Mouse (Mus musculus) embryonic stem cell, embryonic (primary cell): ENCODE results near the gene Cirbp.

Source experiments
- CTCF ChIA-PET, 4 experiments: fragments of 300-600 bp in 2 of 4; fragments of 350-600 bp in 2 of 4; sonication (Branson Sonifier 250); formaldehyde crosslinking; loops; one replicate each; lab custom pipeline; 2022; ENCODE audit warnings: inconsistent platforms in 2 of 4; lab: Charles Lee
- POLR2A ChIA-PET, 4 experiments: fragments of 300-600 bp in 2 of 4; fragments of 350-600 bp in 2 of 4; sonication (Branson Sonifier 250); formaldehyde crosslinking; loops; one replicate each; lab custom pipeline; 2022; ENCODE audit warnings: antibody characterized with exemption in 4 of 4, inconsistent platforms in 1 of 4; lab: Charles Lee

The Cirbp gene

DNA sequence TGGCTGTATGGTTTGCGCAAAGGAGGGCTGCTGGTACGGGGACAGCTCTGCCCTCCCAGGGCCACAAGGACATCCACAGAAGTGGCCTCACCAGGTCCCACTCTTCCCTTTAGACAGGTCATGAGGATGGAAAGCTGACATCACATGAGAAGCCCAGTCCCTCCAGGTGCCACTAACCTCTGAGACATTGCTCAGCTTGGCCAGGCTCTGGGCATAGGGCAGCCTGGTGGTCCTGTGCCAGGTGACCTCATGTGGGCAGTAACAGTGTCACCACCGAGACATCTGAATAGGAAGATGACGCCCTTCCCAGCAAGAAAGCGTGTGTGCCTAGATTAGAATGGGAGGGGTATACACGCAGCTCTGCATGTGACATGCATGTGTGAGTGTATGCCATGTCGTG lies 16.8 kb downstream of the Cirbp start:
- ChIA-PET POLR2A (interaction anchor here in 3 of 4 experiments (0.5 to 5.3 kb wide), 10 partner anchors 11 to 147 kb away, joined by 3 to 36 read pairs (median 4); partner anchors contain the start of genes 1600002K03Rik (in 1 of the 3), Pcsk4 (in 1 of the 3) and Reep6 (in 1 of the 3)), CTCF (interaction anchor here in 2 of 4 experiments (0.5 to 1.2 kb wide), 4 partner anchors 9 to 62 kb away, joined by 3 to 4 read pairs (median 3); no protein-coding TSS in a partner anchor)

DNA sequence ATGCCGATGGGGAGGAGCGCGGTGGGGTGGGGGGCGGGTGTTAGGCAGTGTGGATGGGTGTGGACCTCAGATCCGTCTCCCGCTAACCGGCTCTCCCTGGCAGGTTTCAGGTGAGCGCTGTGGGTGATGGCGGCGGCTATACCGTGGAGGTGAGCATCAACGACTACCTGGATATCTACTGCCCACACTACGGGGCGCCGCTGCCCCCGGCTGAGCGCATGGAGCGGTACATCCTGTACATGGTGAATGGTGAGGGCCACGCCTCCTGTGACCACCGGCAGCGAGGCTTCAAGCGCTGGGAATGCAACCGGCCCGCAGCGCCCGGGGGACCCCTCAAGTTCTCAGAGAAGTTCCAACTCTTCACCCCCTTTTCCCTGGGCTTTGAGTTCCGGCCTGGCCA lies 20.9 kb downstream of the Cirbp start:
- CTCF ChIA-PET = interaction anchor here in 2 of 4 experiments (0.6 to 1.3 kb wide), 3 partner anchors 11 to 58 kb away, joined by 4 to 16 read pairs (median 5); no protein-coding TSS in a partner anchor

DNA sequence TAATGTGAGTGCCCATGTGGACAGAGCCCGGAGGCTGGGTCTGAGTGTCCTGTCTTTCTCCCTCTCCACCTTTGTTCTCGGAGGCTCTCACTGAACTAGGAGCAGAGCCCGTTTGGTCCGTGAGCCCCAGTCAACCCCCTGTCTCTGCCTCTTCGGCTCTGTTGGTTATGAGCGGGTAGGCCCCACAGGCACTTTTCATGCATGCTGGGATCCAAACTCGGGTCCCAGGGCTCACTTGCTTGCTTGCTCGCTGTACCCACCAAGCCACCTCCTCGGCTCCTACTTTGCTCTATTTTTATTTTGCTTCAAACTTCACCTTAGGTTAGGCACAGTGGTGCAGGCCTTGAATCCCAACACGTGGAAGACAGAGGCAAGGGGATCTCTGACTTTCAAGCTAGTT lies 22.0 kb downstream of the Cirbp start:
- ChIA-PET CTCF (interaction anchor here in 1 of 4 experiments (1.0 kb wide), 1 partner anchor 13 kb away, joined by 3 read pairs; no protein-coding TSS in a partner anchor), POLR2A (interaction anchor here in 1 of 4 experiments (0.5 to 1.4 kb wide), 5 partner anchors 8 to 22 kb away, joined by 3 to 6 read pairs (median 4); partner anchors contain the start of gene Efna2)

More for the DNA sequence above, 20.9 kb downstream of the Cirbp start:
- POLR2A ChIA-PET = interaction anchor here (0.6 to 2.5 kb wide), 10 partner anchors 14 to 183 kb away, joined by 3 to 16 read pairs (median 4); partner anchors contain the start of genes Dazap1 (in 1 of the 4), Gamt (in 1 of the 4) and Mum1 (in 1 of the 4)

DNA sequence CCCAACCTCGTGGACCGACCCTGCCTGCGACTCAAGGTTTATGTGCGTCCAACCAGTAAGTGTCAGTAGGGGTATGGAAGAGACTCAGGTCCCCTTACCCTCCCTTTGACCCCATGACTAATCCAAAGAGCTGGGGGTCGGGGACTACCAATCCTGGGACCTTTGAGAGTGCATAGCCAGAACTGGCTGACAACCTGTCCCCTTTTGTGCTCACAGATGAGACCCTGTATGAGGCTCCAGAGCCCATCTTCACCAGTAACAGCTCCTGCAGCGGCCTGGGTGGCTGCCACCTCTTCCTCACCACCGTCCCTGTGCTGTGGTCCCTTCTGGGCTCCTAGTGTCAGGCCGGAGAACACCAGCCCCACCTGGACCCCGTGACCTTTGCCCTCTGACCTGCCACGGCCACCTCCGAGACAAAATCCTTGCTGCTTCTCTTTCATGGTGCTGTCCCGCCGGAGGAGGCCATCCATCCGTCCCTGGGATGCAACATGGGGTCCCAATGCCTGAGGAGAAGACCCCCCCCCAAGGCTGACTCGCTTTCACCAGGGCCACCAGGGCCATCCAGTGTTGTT lies 22.8 kb downstream of the Cirbp start:
- CTCF ChIA-PET = interaction anchor here in 1 of 4 experiments (1.0 kb wide), 1 partner anchor 13 kb away, joined by 3 read pairs; no protein-coding TSS in a partner anchor
- POLR2A ChIA-PET = interaction anchor here in 2 of 4 experiments (0.5 to 1.4 kb wide), 4 partner anchors 9 to 22 kb away, joined by 3 to 6 read pairs (median 6); partner anchors contain the start of gene Efna2 (in 1 of the 2)

DNA sequence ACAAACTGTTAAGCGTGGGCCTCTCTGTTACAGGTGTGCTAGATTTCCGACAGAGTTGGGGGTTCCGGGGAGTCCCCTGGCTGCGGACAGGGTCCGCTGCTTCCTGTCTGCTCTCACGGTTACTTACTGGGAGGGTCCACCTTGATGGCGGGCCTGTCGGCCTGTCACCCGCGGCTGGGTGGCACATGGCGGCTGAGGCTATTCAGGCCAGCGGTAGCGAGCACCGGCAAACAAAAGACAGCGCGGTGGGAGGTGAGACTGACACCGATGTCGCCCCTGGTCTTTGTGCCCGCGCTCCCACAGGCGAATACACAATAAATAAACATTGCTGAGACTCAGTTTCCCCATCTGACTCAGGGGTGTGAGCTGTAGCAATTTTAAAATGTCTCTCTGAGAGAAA lies 24.2 kb downstream of the Cirbp start:
- POLR2A ChIA-PET = interaction anchor here in 3 of 4 experiments (0.6 to 2.7 kb wide), 10 partner anchors 11 to 230 kb away, joined by 3 to 12 read pairs (median 3); partner anchors contain the start of genes Efna2 (in 2 of the 3), Mbd3 (in 1 of the 3) and Wdr18 (in 1 of the 3)
- CTCF ChIA-PET = interaction anchor here in 3 of 4 experiments (0.6 to 1.4 kb wide), 6 partner anchors 8 to 178 kb away, joined by 3 to 10 read pairs (median 4); partner anchors contain the start of gene Mum1 (in 1 of the 3)

DNA sequence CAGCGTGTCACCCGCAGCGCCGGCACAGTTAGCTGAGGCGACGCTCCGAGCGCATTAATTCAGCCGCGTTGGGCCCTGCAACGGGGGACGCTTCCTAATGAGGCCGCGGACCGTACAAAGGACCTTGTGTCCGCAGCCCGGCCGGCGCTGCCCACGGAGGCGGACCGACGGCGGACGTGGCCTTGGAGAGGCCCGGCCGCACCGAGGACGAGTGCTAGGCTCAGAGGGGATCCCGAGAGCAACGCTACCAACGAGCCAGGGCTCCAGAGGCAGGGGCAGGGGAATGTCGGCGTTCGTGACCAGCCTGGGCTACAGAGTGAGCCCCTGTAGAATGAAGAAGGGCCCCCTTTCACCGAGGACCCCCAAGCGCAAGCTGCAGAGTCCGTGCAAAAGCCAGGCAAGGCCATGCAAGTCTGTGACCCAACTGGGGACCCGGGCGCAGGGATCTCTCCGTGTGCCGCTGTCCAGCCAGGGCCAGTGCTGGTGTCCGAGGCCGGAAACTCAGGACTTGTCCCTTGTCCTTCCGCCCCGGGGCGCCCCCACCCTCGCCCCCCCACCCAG lies 24.8 kb downstream of the Cirbp start:
- CTCF ChIA-PET = interaction anchor here in 2 of 4 experiments (0.6 to 1.4 kb wide), 6 partner anchors 9 to 316 kb away, joined by 3 to 7 read pairs (median 4); no protein-coding TSS in a partner anchor

DNA sequence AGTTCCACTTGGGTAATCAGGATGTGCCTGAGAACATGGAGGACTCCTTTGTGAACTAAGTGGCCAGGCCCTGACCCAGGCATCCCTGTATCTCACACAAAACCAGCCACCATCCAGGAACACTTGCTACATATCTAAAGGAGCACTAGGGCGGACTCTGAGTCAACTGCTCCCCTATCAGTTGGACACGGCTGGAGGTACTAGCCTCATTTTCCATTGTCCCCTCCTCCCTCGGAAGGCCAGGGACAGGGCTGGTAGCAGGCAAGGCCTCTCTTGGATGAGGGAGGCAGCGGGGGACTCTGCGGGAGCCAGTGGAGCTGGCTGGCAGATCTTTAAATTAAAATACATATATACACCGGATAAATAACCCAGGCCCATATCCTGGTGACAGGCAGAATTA lies 28.2 kb downstream of the Cirbp start:
- ChIA-PET POLR2A (interaction anchor here in 3 of 4 experiments (1.1 to 2.3 kb wide), 8 partner anchors 12 to 98 kb away, joined by 3 to 9 read pairs (median 6); partner anchors contain the start of genes Ndufs7 (in 1 of the 3) and Rps15 (in 1 of the 3)), CTCF (interaction anchor here in 2 of 4 experiments (0.6 to 1.2 kb wide), 3 partner anchors 19 to 553 kb away, joined by 3 to 8 read pairs (median 7); partner anchors contain the start of gene Mum1 (in 1 of the 2))

More for the DNA sequence above, 24.8 kb downstream of the Cirbp start:
- POLR2A ChIA-PET = interaction anchor here in 3 of 4 experiments (0.6 to 2.7 kb wide), 16 partner anchors 12 to 1100 kb away, joined by 3 to 12 read pairs (median 4); partner anchors contain the start of genes Efna2 (in 1 of the 3), Mbd3 (in 1 of the 3), Rps15 (in 1 of the 3) and Wdr18 (in 1 of the 3)

DNA sequence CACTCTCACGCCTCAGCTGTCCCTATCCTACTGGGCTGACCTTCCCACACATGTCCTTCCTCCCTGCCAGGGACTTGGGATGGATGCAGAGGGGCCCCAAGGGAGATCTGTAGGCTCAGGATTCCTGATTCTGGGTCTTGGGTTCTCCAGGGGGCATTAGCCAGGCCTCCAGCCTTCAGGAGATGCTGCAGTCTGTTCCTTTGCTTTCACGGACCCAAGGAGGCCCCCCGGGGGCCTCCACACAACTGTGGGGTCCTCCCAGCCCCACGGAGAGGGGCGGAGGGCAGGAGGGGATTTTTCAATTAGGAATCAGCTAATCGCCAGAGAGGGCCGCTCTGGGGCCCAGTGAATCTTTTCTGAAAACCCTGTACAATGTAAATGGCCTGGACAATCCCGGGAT lies 28.7 kb downstream of the Cirbp start:
- POLR2A ChIA-PET = interaction anchor here in 1 of 4 experiments (0.8 to 2.3 kb wide), 3 partner anchors 10 to 27 kb away, joined by 3 to 8 read pairs (median 6); no protein-coding TSS in a partner anchor
- CTCF ChIA-PET = interaction anchor here in 1 of 4 experiments (0.7 kb wide), 1 partner anchor 66 kb away, joined by 3 read pairs; no protein-coding TSS in a partner anchor

DNA sequence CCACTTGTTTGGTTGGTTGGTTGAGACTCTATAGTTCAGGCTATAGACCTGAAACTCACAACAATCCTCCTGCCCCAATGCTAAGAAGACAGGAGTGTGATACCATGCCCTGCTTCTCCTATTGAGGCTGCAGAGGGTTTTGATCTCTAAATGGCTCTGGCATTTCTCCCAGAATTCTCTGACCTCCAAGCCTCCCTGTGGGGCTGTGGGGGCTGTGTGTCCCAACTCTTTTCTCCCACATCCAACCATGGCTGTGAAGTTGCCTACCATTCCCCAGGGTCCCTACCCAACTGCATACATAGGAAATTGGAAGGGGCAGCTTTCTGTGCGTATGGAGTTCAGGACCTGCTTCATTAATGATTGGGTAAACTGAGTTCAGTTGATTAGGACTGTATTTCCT lies 30.4 kb downstream of the Cirbp start:
- CTCF ChIA-PET = interaction anchor here in 1 of 4 experiments (0.6 kb wide), 1 partner anchor 210 kb away, joined by 3 read pairs; no protein-coding TSS in a partner anchor

DNA sequence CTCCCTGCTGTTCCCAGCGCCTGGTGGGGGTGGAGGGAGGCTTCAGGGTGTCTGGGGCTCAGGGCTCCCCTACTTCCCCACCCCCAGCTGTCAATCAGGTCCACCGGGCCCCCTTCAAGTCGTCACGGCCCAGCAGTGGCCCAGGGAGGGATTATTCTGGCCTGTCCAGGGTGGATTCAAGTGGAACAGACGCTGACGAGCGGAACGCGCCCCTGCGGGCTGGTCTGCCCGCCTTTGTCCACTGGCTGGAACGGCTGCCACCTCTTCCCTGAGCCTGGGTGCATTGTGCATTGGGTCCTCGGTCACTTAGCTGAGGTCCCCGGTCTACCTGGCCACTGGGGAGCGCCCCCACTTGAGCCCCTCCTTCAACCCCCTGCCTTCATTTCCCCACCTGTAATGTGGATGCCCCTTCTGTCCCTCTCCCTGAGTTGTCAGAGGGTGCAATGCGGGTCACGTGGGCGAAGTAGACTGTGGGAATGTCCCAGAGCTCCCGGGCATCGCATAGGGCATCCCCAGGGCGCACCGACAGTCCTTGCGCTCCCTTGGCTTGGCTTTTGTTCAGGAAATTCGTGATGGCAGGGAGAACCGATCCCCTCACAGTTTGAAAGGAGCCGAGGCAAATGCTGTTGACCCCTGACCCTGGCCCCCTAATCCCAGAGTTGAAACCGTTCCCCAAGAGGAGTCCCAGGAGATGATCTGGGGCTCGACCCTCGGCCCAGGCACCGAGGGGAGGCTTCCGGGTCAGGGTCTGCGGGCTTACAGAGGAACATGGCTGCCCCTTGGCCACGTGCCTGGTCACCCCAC lies 31.2 kb downstream of the Cirbp start:
- POLR2A ChIA-PET = interaction anchor here in 3 of 4 experiments (0.6 to 1.4 kb wide), 6 partner anchors 11 to 506 kb away, joined by 3 to 5 read pairs (median 4); partner anchors contain the start of gene Rps15 (in 1 of the 3)
- CTCF ChIA-PET = interaction anchor here in 1 of 4 experiments (0.5 to 0.6 kb wide), 2 partner anchors 48 to 409 kb away, joined by 3 to 19 read pairs; no protein-coding TSS in a partner anchor

More for the DNA sequence above, 30.4 kb downstream of the Cirbp start:
- POLR2A ChIA-PET = interaction anchor here in 2 of 4 experiments (1.1 to 1.4 kb wide), 4 partner anchors 12 to 96 kb away, joined by 3 to 5 read pairs (median 4); partner anchors contain the start of gene Rps15 (in 1 of the 2)

DNA sequence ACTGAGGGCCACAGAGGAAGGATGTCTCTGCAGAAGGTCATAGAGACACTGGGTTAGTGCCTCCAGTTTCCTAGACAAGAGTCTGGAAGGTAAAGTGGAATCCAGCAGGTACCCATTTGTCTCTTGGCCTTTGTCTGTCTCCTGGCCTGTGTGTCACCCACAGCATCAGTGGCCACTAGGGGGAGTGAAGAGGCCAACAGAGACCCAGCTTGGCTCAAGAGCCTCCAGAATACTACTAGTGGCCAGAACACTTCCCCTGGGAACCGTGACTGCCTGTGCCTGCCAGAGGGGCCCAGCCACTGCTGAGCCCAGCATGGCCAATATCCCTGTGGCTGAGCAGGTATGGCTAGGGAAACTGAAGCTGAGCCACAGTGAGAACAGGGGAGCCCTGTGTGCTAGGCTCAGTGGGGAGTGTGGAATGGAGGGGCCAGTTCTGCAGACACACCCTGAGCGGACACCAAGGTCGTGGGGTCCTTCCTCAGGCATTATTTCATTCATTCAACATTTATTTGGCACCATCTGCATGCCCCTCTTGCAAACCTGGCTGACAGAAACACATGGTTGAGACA lies 33.7 kb downstream of the Cirbp start:
- POLR2A ChIA-PET = interaction anchor here (0.6 to 3.3 kb wide), 18 partner anchors 8 to 93 kb away, joined by 3 to 16 read pairs (median 4); partner anchors contain the start of genes Mum1 (in 3 of the 4), 1600002K03Rik (in 2 of the 4), Rps15 (in 2 of the 4) and Efna2 (in 1 of the 4)
- CTCF ChIA-PET = interaction anchor here (0.5 to 3.2 kb wide), 33 partner anchors 9 to 320 kb away, joined by 3 to 16 read pairs (median 4); partner anchors contain the start of genes Mum1 (in 3 of the 4), Gamt (in 1 of the 4), Ndufs7 (in 1 of the 4) and Pcsk4 (in 1 of the 4)

DNA sequence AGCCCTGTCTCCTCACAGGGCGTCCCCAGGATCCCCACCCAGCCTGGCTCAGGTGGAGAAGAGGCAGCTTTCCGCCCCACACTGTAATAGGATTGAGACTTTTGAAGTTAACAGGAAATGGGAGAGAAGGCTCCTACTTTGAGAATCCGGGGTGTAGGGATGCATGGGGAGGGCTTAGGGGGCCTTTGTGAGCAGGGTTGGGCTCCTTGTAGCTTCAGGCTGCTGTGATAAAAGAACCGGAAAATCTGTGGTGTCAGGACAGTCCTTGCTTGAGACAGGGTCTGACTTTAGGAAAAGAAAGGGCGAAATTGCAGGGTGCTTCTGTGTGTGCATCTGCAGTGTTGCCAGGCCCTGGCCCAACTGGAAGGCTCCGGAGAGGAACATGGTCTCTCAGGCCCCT lies 34.7 kb downstream of the Cirbp start:
- ChIA-PET CTCF (interaction anchor here in 3 of 4 experiments (0.6 to 3.2 kb wide), 15 partner anchors 8 to 175 kb away, joined by 3 to 16 read pairs (median 6); partner anchors contain the start of genes Gamt (in 1 of the 3), Mum1 (in 1 of the 3) and Rps15 (in 1 of the 3)), POLR2A (interaction anchor here in 3 of 4 experiments (0.6 to 3.3 kb wide), 14 partner anchors 14 to 92 kb away, joined by 3 to 16 read pairs (median 3); partner anchors contain the start of genes Mum1 (in 2 of the 3), Efna2 (in 1 of the 3) and Rps15 (in 1 of the 3))

DNA sequence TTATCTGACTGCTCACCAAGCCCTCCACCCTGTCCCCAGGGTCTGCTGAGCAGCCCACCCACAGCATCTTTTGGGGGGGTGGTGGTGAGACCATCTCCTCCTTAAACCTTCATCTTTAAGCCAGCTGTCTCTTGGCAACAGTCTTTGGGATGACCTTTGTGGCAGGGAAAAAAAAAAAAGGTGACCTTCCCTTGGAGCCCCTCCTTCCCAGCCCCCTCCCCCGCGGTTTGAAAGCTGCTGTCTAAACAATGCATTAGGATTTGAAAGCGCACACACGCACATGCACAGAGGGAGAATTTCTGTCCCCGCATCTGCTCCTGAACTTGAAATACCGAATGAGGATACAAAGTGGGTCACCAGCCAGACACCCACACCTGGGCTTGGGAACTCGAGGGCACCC lies 38.3 kb downstream of the Cirbp start:
- CTCF ChIA-PET = interaction anchor here (0.6 to 2.0 kb wide), 12 partner anchors 11 to 870 kb away, joined by 3 to 7 read pairs (median 4); partner anchors contain the start of gene Mum1 (in 1 of the 4)
- POLR2A ChIA-PET = interaction anchor here (0.6 to 1.6 kb wide), 12 partner anchors 9 to 139 kb away, joined by 3 to 10 read pairs (median 4); partner anchors contain the start of genes Mum1 (in 3 of the 4) and Rps15 (in 1 of the 4)

DNA sequence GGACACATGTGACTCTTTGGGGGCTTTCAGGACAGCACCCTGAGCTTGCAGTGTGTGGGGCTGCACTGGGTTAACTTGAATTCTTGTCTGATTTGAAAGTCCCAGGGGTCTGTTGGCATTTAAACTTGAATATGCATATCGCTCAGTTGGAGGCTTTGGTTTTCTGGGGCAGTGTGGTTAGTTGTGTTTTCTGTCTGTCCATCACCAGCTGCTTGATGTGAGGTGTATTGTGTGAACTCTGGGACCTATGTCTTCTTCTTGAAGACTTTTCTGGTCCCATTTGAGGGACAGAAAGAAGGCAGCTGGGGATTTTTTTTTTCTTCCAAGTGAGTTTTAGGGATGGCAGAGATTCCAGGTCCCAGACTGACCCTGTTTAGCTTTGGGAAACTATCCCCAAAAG lies 41.4 kb downstream of the Cirbp start:
- POLR2A ChIA-PET = interaction anchor here (0.6 to 3.9 kb wide), 13 partner anchors 12 to 122 kb away, joined by 3 to 15 read pairs (median 4); partner anchors contain the start of genes Pcsk4 (in 1 of the 4), Reep6 (in 1 of the 4) and Rps15 (in 1 of the 4)
- CTCF ChIA-PET = interaction anchor here in 3 of 4 experiments (0.6 to 2.1 kb wide), 6 partner anchors 8 to 50 kb away, joined by 3 to 13 read pairs (median 4); partner anchors contain the start of gene Mum1 (in 2 of the 3)

DNA sequence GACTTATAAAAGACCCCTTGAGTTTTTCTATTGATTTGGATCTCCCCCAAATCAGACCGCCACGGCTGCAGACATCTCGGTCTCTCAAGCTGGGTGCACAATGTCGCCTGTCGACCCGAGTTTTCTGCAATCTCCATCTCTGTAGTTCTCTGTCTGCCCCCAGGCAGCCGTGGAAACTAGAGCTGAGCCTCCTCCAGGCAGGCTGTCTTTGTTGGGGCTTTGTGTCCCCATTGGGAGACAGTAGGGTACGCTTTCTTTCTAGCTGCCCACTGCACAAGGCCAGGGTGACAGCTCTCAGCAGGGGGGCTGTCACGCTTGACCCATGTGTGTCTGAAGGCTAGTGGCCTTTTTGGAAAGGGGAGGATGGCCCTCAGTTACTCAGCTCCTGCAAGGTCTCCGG lies 41.9 kb downstream of the Cirbp start:
- CTCF ChIA-PET = interaction anchor here in 3 of 4 experiments (0.6 to 2.1 kb wide), 7 partner anchors 8 to 1395 kb away, joined by 3 to 13 read pairs (median 5); partner anchors contain the start of gene Mum1 (in 1 of the 3)
- POLR2A ChIA-PET = interaction anchor here (0.6 to 3.9 kb wide), 20 partner anchors 8 to 264 kb away, joined by 3 to 15 read pairs (median 4); partner anchors contain the start of genes 1600002K03Rik (in 1 of the 4), Efna2 (in 1 of the 4), Mum1 (in 1 of the 4) and Pcsk4 (in 1 of the 4)
